Mouse (Mus musculus): ENCODE results near the gene Cpne8. TPM values are rescaled to one million over a fixed set of nuclear protein-coding genes. Genes with fewer than 3 reads are reported as not detected.
"Not testable (repeated sequence)": the region's sequence is repeated elsewhere in the genome, so short reads cannot be mapped to it uniquely, and the experiment has no call there.

The Cpne8 gene
- polyA plus RNA-seq, 1 experiment from 2014 or later = 7.2 TPM

- no peak for DNase-seq (ENCODE audit: low spot score)
These were observed 187.7 kb downstream of the Cpne8 start for GRCm38 (mm10) chr15:90491558-90491957.

- no peak for DNase-seq (ENCODE audit: low spot score)
These were observed 189.0 kb downstream of the Cpne8 start for GRCm38 (mm10) chr15:90490186-90490585.

- DNase-seq (ENCODE audit: low spot score) = not testable (repeated sequence)
These were observed 208.7 kb downstream of the Cpne8 start for GRCm38 (mm10) chr15:90470561-90470960.

- DNase-seq (ENCODE audit: low spot score) = no peak
These were observed 216.0 kb downstream of the Cpne8 start for GRCm38 (mm10) chr15:90463281-90463680.

- no peak for DNase-seq (ENCODE audit: low spot score)
These were observed 233.2 kb downstream of the Cpne8 start for GRCm38 (mm10) chr15:90446076-90446475.

All from thymus, postnatal 0 days (tissue).